8 mouse cellular contexts compared by ENCODE assay signal in the genomic region with DNA sequence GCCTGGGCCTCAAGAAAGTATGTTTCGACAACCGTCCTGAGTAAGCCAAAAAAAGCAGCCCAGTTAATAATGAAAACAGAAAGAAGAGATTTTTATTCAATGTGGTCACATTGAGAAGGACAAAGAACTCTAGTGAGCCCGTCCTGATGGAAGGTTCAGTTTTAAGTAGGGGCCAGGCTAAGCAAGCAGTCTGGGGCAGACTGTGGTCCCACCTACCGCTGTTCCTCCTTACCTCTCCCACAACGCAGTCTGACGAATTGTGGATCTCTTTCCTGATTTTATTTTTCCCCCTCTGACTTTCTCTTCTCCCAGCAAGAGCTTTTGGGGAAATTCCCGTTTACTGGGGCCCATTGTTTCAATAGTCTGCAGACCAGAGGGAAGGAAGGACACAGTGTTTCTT. TPM values are rescaled to one million over a fixed set of nuclear protein-coding genes. Genes with fewer than 3 reads are reported as not detected.
DNase-seq lines count a peak whose midpoint lies in the region; ATAC-seq and TF ChIP-seq lines count a peak whose summit lies in the region.

No protein-coding gene starts in this region.

- ATAC-seq in heart, embryonic 14.5 days (ENCODE audit: insufficient number of reproducible peaks, insufficient read depth, low FRiP score, low read depth) = peak; percentile 9; the same call in 1 of the 2 replicates
- no peak for ATAC-seq in hindbrain, embryonic 11.5 days (ENCODE audit: low FRiP score)
- ATAC-seq in midbrain, embryonic 12.5 days (ENCODE audit: low FRiP score, low read depth) = no peak

- DNase-seq in heart, adult 18-20 months = no peak
- no peak for DNase-seq in hindbrain, embryonic 11.5 days (ENCODE audit: low spot score)
- DNase-seq in layer of hippocampus, adult 11-12 months (ENCODE audit: low spot score) = no peak
- no peak for DNase-seq in cerebellum, postnatal 25 days
- DNase-seq in cerebellum, adult 9-11 months = no peak

- H3K27ac ChIP-seq in heart, embryonic 14.5 days (replicated peaks in 1 of 2; ENCODE audit: control insufficient read depth in 1 of 2, insufficient read depth in 1 of 2, low read depth in 2 of 2, low read length in 2 of 2) = peak overlapping the region; percentile 97 to 99
- H3K27ac ChIP-seq in bone marrow, adult 2 months (ENCODE audit: control insufficient read depth, insufficient read depth, low read depth, low read length, poor library complexity) = peak overlapping the region; percentile 79
- peak overlapping the region; percentile 100 for H3K27ac ChIP-seq in hindbrain, embryonic 11.5 days (ENCODE audit: low read depth, low read length)
- H3K27ac ChIP-seq in midbrain, embryonic 12.5 days (replicated peaks) = peak overlapping the region; percentile 99

- H3K9me3 ChIP-seq in heart, embryonic 14.5 days (ENCODE audit: control insufficient read depth, low read length) = no peaks in the 10 kb centered on the region
- no peaks in the 10 kb centered on the region for H3K9me3 ChIP-seq in hindbrain, embryonic 11.5 days (ENCODE audit: control insufficient read depth, low read length)
- H3K9me3 ChIP-seq in midbrain, embryonic 12.5 days = no peaks in the 10 kb centered on the region

- H3K4me2 ChIP-seq in heart, embryonic 14.5 days (ENCODE audit: low read length) = peak overlapping the region; percentile 75
- H3K4me2 ChIP-seq in hindbrain, embryonic 11.5 days (replicated peaks; ENCODE audit: low read depth, low read length) = peak overlapping the region; percentile 73; the same call in 1 of the 2 replicates
- H3K4me2 ChIP-seq in midbrain, embryonic 12.5 days (replicated peaks) = peak overlapping the region; percentile 60

- 5% methylated on average over 7 of the region's 7 CpGs for WGBS in heart, embryonic 14.5 days
- 67% methylated on average over 7 of the region's 7 CpGs for WGBS in bone marrow, adult 2 months
- WGBS in hindbrain, embryonic 11.5 days = 13% methylated on average over 7 of the region's 7 CpGs
- WGBS in midbrain, embryonic 12.5 days = 9% methylated on average over 7 of the region's 7 CpGs

- H3K4me3 ChIP-seq in heart, embryonic 14.5 days (ENCODE audit: control insufficient read depth in 1 of 2, insufficient read depth in 1 of 2, low read depth in 1 of 2, low read length in 2 of 2) = peak overlapping the region; percentile 2 to 7; a peak in 3 of 4 replicates
- no peak overlapping the region for H3K4me3 ChIP-seq in bone marrow, adult 2 months (replicated peaks; ENCODE audit: control insufficient read depth, low read depth, low read length)
- no peak overlapping the region for H3K4me3 ChIP-seq in hindbrain, embryonic 11.5 days (ENCODE audit: low read depth, low read length)
- H3K4me3 ChIP-seq in midbrain, embryonic 12.5 days = no peak overlapping the region

- TF ChIP-seq CTCF in bone marrow, adult 2 months (IDR thresholded peaks at IDR 0.05; ENCODE audit: control insufficient read depth, insufficient read depth, low read length) = no peak

- peaks cover 20 to 26% of the 10 kb centered on the region in 2 experiments for H3K4me1 ChIP-seq in heart, embryonic 14.5 days (ENCODE audit: control insufficient read depth in 2 of 2, insufficient read depth in 2 of 2, low read length in 2 of 2)
- H3K4me1 ChIP-seq in bone marrow, adult 2 months (ENCODE audit: control insufficient read depth, insufficient read depth, low read length) = peaks cover 2% of the 10 kb centered on the region; the same call in 1 of the 2 replicates
- peaks cover 7% of the 10 kb centered on the region for H3K4me1 ChIP-seq in hindbrain, embryonic 11.5 days (replicated peaks; ENCODE audit: control insufficient read depth, insufficient read depth, low read length)
- H3K4me1 ChIP-seq in midbrain, embryonic 12.5 days = peaks cover 38% of the 10 kb centered on the region

- TF ChIP-seq POLR2A in bone marrow, adult 2 months (IDR thresholded peaks at IDR 0.05; ENCODE audit: borderline replicate concordance, control insufficient read depth, low read depth, low read length) = no peak

- no peaks in the 10 kb centered on the region for H3K27me3 ChIP-seq in heart, embryonic 14.5 days (ENCODE audit: control insufficient read depth, insufficient read depth, low read length)
- H3K27me3 ChIP-seq in hindbrain, embryonic 11.5 days (ENCODE audit: control insufficient read depth, insufficient read depth, low read length) = no peaks in the 10 kb centered on the region
- no peaks in the 10 kb centered on the region for H3K27me3 ChIP-seq in midbrain, embryonic 12.5 days

- H3K9ac ChIP-seq in heart, embryonic 14.5 days (ENCODE audit: low read length) = peak overlapping the region; percentile 74
- H3K9ac ChIP-seq in hindbrain, embryonic 11.5 days (ENCODE audit: low read depth, low read length) = peak overlapping the region; percentile 47; the same call in 1 of the 2 replicates
- peak overlapping the region; percentile 17; the same call in 1 of the 2 replicates for H3K9ac ChIP-seq in midbrain, embryonic 12.5 days (replicated peaks)

- H3K36me3 ChIP-seq in heart, embryonic 14.5 days (ENCODE audit: control insufficient read depth, insufficient read depth, low read length) = no peaks in the 10 kb centered on the region
- H3K36me3 ChIP-seq in hindbrain, embryonic 11.5 days (ENCODE audit: control insufficient read depth, insufficient read depth, low read length) = no peaks in the 10 kb centered on the region
- no peaks in the 10 kb centered on the region for H3K36me3 ChIP-seq in midbrain, embryonic 12.5 days

RNA-seq across cellular contexts. Expression of gene Nedd4, which starts 21.5 kb away (rescaled TPM):
- polyA plus RNA-seq in heart, embryonic 14.5 days (2014; fragmentation: Nextera tagmentation; extraction: Ambion mirVana) = 612 and 625 TPM in 2 replicates
- total RNA-seq in heart, adult 18-20 months (2021) = 100 to 1,000 TPM; 343 to 345 TPM
- 37.8 and 78.6 TPM in 2 replicates for polyA plus RNA-seq in bone marrow, adult 2 months (2011; ENCODE audit: insufficient read depth, insufficient read length, low replicate concordance, missing spikeins)
- 708 and 779 TPM in 2 replicates for polyA plus RNA-seq in hindbrain, embryonic 11.5 days (2014; fragmentation: Nextera tagmentation; extraction: Ambion mirVana)
- polyA plus RNA-seq in midbrain, embryonic 12.5 days (2016; fragmentation: Nextera tagmentation; extraction: Ambion mirVana) = 737 and 770 TPM in 2 replicates

Comparison
In these comparisons a context has a peak if more than half of its experiments do, and no peak if none do; other contexts are left out.
1. H3K4me3 ChIP-seq: peak in heart, embryonic 14.5 days (2 of 2); none in bone marrow, adult 2 months (single experiment), hindbrain, embryonic 11.5 days (single experiment) and midbrain, embryonic 12.5 days (single experiment).
2. H3K9ac ChIP-seq: peak in every context shown above with its lines; median percentile 74 in heart, embryonic 14.5 days; 47 in hindbrain, embryonic 11.5 days; 17 in midbrain, embryonic 12.5 days.
3. Peak in every context shown above with its lines, with median percentiles within 50 percentile points of each other: H3K27ac ChIP-seq and H3K4me2 ChIP-seq.